Mouse (Mus musculus) G1E (cell line): ENCODE data around the gene Ttc17.

Experiments
- CTCF ChIP-seq: IDR thresholded peaks from 2 replicates; pipeline ENCODE4 v1.5.1; 2012; ENCODE audit warnings: low read depth, low read length, inconsistent platforms, mixed read lengths
- POLR2AphosphoS5 ChIP-seq: IDR thresholded peaks from 2 replicates; pipeline ENCODE4 v1.6.1; 2012; ENCODE audit warnings: low read depth, low read length, inconsistent platforms; ENCODE audit not compliant: insufficient replicate concordance

DNA sequence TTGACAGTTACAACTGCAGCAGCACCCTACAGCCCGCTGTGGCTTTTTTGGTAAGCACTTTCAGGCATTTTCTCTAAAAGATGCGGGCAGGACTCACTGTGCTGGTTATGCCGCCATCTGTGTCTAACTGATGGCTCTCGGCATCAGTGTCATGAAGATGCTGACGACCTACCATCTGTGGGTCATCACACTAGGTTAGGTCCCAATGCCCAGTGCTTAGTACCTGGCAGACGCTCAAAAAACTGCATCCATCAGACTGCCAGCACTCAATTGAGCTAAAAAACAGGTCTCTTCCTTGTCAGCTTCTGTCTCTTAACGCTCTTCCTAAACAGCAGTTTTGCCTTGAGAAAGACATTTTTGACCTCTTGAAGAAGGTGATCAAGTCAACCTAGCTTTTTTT lies 29.0 kb upstream of the Ttc17 start:
- no peak for TF ChIP-seq CTCF
- no peak for TF ChIP-seq POLR2AphosphoS5
